Mouse (Mus musculus): Measurements from ENCODE around the gene Gm6337.
"Not testable (repeated sequence)": the region's sequence is repeated elsewhere in the genome, so short reads cannot be mapped to it uniquely, and the experiment has no call there.

Gm6337 gene

DNA sequence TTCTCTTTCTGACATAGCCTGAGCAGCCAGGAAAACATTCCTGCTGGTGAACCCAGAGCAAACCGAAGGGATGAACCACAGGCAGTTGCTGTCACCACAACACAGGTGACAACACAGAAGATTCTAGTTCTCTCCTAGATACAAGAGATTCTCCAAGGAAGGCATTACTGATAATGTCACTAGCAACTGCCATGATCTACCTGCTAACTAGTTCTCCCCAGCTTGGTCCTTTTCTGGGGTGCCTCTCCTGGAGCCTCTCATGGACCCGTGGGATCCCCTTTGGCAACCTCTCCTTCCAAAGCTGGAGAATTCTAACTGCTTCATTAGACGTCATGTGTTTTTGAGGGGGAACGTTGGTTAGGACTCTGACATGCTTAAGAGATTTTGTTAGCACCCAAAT is at the start of gene Gm6337:
Gene Gm6337, minus strand, starts transcription at position 101 of the 400 bp plus-strand sequence.
- DNase-seq (ENCODE audit: low spot score) = not testable (repeated sequence)

- DNase-seq (ENCODE audit: low spot score) = not testable (repeated sequence)
Observed at GRCm38 (mm10) chr14:6107500-6107899, 49.4 kb upstream of the Gm6337 start.

GRCm38 (mm10) chr14:6093842-6094241 is 35.8 kb upstream of the Gm6337 start, which contains the start of gene Gm8206:
Gene Gm8206, minus strand, starts transcription at chr14:6093942.
- not testable (repeated sequence) for DNase-seq (ENCODE audit: low spot score)

All from spleen, adult 12 weeks (tissue).